Mouse (Mus musculus) right cerebral cortex, adult 2 months (tissue): ENCODE results near the gene Ifit1.
"Not testable (repeated sequence)": the region's sequence is repeated elsewhere in the genome, so short reads cannot be mapped to it uniquely, and the experiment has no call there.

Experiments
- DNase-seq, 2 experiments: peaks; one replicate each; pipeline ENCODE4 v3.0.0; 2021 to 2022; ENCODE audit warnings: low spot score in 2 of 2

Gene Ifit1

GRCm38 (mm10) chr19:34640623-34641022 lies at the start of gene Ifit1, which contains the start of gene Ifit1bl2:
TSS of gene Ifit1 (plus strand) at chr19:34640871.
TSS of gene Ifit1bl2 (minus strand) at chr19:34640743.
- DNase-seq: no peak

GRCm38 (mm10) chr19:34593456-34593855 lies 47.2 kb upstream of the Ifit1 start:
- no peak for DNase-seq

- DNase-seq: not testable (repeated sequence)
These were observed 46.1 kb upstream of the Ifit1 start for GRCm38 (mm10) chr19:34594523-34594922.

GRCm38 (mm10) chr19:34596811-34597210 lies 43.9 kb upstream of the Ifit1 start:
- no peak for DNase-seq

- DNase-seq: peak in 1 of 2 experiments; percentile 32
These were observed 42.3 kb upstream of the Ifit1 start for GRCm38 (mm10) chr19:34598341-34598740.

- DNase-seq: not testable (repeated sequence)
These were observed 41.4 kb upstream of the Ifit1 start for GRCm38 (mm10) chr19:34599250-34599649.

GRCm38 (mm10) chr19:34601888-34602287 lies 38.8 kb upstream of the Ifit1 start, which contains the start of gene Ifit1bl1:
TSS of gene Ifit1bl1 (minus strand) at chr19:34601956.
- DNase-seq: not testable (repeated sequence)

- no peak for DNase-seq
These were observed 35.2 kb upstream of the Ifit1 start for GRCm38 (mm10) chr19:34605472-34605871.

GRCm38 (mm10) chr19:34607237-34608051 lies 33.2 kb upstream of the Ifit1 start, which contains the start of gene Ifit3b:
TSS of gene Ifit3b (plus strand) at chr19:34607970.
- DNase-seq: peak in 1 of 2 experiments; percentile 18

- DNase-seq: not testable (repeated sequence)
These were observed 30.6 kb upstream of the Ifit1 start for GRCm38 (mm10) chr19:34610118-34610517.

GRCm38 (mm10) chr19:34612243-34613001 lies 28.2 kb upstream of the Ifit1 start:
- not testable (repeated sequence) for DNase-seq

- no peak for DNase-seq
These were observed 19.8 kb upstream of the Ifit1 start for GRCm38 (mm10) chr19:34620871-34621270.

GRCm38 (mm10) chr19:34623781-34624180 lies 16.9 kb upstream of the Ifit1 start:
- no peak for DNase-seq

GRCm38 (mm10) chr19:34624663-34625062 lies 16.0 kb upstream of the Ifit1 start:
- no peak for DNase-seq

GRCm38 (mm10) chr19:34627496-34627895 lies 13.2 kb upstream of the Ifit1 start:
- no peak for DNase-seq

GRCm38 (mm10) chr19:34631487-34631886 lies 9.2 kb upstream of the Ifit1 start:
- no peak for DNase-seq

GRCm38 (mm10) chr19:34633484-34633883 lies 7.2 kb upstream of the Ifit1 start:
- DNase-seq: no peak

- peak; percentile 60 to 69 for DNase-seq
These were observed 3.6 kb upstream of the Ifit1 start for GRCm38 (mm10) chr19:34636933-34637557.

- DNase-seq: no peak
These were observed 1.9 kb downstream of the Ifit1 start for GRCm38 (mm10) chr19:34642616-34643015.

GRCm38 (mm10) chr19:34647630-34648029 lies 7.0 kb downstream of the Ifit1 start:
- not testable (repeated sequence) for DNase-seq

- DNase-seq: no peak
These were observed 9.6 kb downstream of the Ifit1 start for GRCm38 (mm10) chr19:34650276-34650675.

- DNase-seq: no peak
These were observed 10.3 kb downstream of the Ifit1 start for GRCm38 (mm10) chr19:34650997-34651396.
